Mouse (Mus musculus) heart, postnatal 0 days (tissue): Measurements from ENCODE around the gene Rnf43.

ENCODE experiments used
- CTCF ChIP-seq: IDR thresholded peaks from 2 replicates; pipeline ENCODE4 v1.5.1; 2016; ENCODE audit warnings: antibody characterized with exemption, control low read depth, low read depth
- EP300 ChIP-seq: IDR thresholded peaks from 2 replicates; pipeline ENCODE4 v1.6.1; 2016; ENCODE audit warnings: antibody characterized with exemption, low read depth

DNA sequence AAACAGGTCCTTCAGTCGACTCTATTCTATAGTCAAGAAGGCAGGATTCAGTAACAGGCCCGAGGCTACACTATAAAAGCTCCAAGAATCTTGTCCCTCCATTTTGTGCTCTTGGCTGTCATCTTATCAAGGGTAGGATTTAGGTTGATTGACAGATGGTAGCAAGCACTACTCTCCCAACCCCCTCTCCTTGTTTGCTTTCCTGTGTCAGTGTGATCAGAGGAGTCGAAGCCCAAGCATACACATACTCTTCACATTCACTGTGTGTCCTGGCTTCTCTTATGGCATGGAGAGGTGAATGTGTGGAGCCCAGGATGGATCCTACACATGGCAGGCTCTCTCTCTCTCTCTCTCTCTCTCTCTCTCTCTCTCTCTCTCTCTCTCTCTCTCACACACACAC lies 88.0 kb downstream of the Rnf43 start:
- TF ChIP-seq CTCF: no peak
- no peak for TF ChIP-seq EP300
